Mouse (Mus musculus): ENCODE results near the gene Dyrk2.

GRCm38 (mm10) chr10:118864976-118865375 is 5.0 kb downstream of the Dyrk2 start:
- TF ChIP-seq FLI1 (IDR thresholded peaks at IDR 0.05; ENCODE audit: low read length) (no peak), GATA1 (IDR thresholded peaks at IDR 0.05; ENCODE audit: borderline replicate concordance, low read length) (no peak)
